Mouse (Mus musculus): ENCODE results near the gene Fam131c.

DNA sequence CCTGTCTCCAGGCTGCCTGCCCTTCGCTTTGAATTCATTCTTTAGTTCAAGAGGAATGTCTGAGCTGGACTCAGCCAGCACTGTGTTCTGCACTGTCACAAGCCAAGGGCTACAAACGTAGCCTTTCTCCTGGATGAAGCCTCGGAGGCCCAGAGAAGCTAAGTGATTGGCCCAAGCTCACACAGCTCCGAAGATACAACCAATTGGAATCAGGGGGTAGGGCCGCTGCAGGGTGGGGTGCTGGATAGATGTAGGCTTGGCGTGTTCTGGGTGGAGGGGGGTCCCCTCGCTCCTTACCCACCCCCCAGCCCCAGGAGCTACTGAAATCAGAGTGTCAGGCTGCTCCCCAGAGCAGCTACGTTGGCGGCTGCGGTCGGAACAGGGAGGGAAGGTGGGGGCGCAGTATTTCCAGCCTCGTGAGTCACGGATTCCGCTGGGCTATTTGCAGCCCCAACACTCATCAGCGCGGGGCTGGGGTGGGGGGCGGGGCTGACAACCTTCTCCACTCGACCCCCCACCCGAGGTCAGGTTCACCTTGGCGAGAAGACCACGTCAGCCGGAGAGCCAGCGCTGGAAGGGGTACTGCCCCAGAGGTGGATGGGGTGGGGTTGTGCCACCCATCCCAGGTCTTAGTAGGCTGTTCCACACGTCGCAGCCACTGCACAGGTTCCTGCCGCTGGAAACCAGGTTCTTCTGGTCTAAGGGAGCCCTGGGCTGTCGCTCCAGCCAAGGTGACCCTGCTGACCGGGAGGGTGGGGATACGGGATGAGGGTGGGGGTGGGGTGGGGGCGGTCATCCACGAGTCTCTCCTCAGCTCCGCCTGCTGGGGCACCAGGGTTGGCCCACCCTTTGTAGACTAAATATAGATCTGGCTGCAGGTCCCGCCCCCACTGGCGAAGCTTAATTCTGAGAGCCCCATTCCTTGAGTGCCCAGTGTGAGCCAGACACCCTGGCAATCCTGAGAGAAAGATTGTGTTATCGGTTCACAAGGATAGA is 57.8 kb downstream of the Fam131c start:
- TF ChIP-seq GATA1 (IDR thresholded peaks at IDR 0.05; ENCODE audit: borderline replicate concordance, low read length), result no peak
- no peak for TF ChIP-seq FLI1 (IDR thresholded peaks at IDR 0.05; ENCODE audit: low read length)
